Mouse (Mus musculus): Measurements from ENCODE around the gene Cops8.

Gene Cops8

GRCm38 (mm10) chr1:90602759-90603560, at the start of gene Cops8:
Cops8 (plus strand) TSS chr1:90602981.
- peak; percentile 99 for DNase-seq (ENCODE audit: low spot score in 2 of 2)

- no peak for DNase-seq (ENCODE audit: low spot score in 2 of 2)
These were observed 45.6 kb upstream of the Cops8 start for GRCm38 (mm10) chr1:90557140-90557539.

- DNase-seq (ENCODE audit: low spot score in 2 of 2) = no peak
These were observed 41.6 kb upstream of the Cops8 start for GRCm38 (mm10) chr1:90560942-90561726.

- DNase-seq (ENCODE audit: low spot score in 2 of 2) = no peak
These were observed 38.8 kb upstream of the Cops8 start for GRCm38 (mm10) chr1:90563945-90564344.

- no peak for DNase-seq (ENCODE audit: low spot score in 2 of 2)
These were observed 35.9 kb upstream of the Cops8 start for GRCm38 (mm10) chr1:90566664-90567440.

GRCm38 (mm10) chr1:90573831-90574230, 28.9 kb upstream of the Cops8 start:
- DNase-seq (ENCODE audit: low spot score in 2 of 2) = no peak

GRCm38 (mm10) chr1:90574845-90575244, 27.9 kb upstream of the Cops8 start:
- DNase-seq (ENCODE audit: low spot score in 2 of 2) = no peak

- DNase-seq (ENCODE audit: low spot score in 2 of 2) = no peak
These were observed 25.4 kb upstream of the Cops8 start for GRCm38 (mm10) chr1:90577417-90577816.

- DNase-seq (ENCODE audit: low spot score in 2 of 2) = no peak
These were observed 20.1 kb upstream of the Cops8 start for GRCm38 (mm10) chr1:90582635-90583034.

- DNase-seq (ENCODE audit: low spot score in 2 of 2) = peak; percentile 90 to 92
These were observed 14.6 kb upstream of the Cops8 start for GRCm38 (mm10) chr1:90588021-90588734.

- peak; percentile 56 to 63 for DNase-seq (ENCODE audit: low spot score in 2 of 2)
These were observed 12.0 kb upstream of the Cops8 start for GRCm38 (mm10) chr1:90590797-90591196.

GRCm38 (mm10) chr1:90592784-90593183, 10.0 kb upstream of the Cops8 start:
- DNase-seq (ENCODE audit: low spot score in 2 of 2) = peak; percentile 83 to 87

- no peak for DNase-seq (ENCODE audit: low spot score in 2 of 2)
These were observed 3.6 kb upstream of the Cops8 start for GRCm38 (mm10) chr1:90599226-90599625.

- no peak for DNase-seq (ENCODE audit: low spot score in 2 of 2)
These were observed 1.7 kb upstream of the Cops8 start for GRCm38 (mm10) chr1:90601096-90601495.

- DNase-seq (ENCODE audit: low spot score in 2 of 2) = no peak
These were observed 743 bp downstream of the Cops8 start for GRCm38 (mm10) chr1:90603561-90603887.

- no peak for DNase-seq (ENCODE audit: low spot score in 2 of 2)
These were observed 6.6 kb downstream of the Cops8 start for GRCm38 (mm10) chr1:90609363-90609762.

GRCm38 (mm10) chr1:90617258-90617657, 14.5 kb downstream of the Cops8 start:
- no peak for DNase-seq (ENCODE audit: low spot score in 2 of 2)

GRCm38 (mm10) chr1:90633415-90634030, 30.7 kb downstream of the Cops8 start:
- no peak for DNase-seq (ENCODE audit: low spot score in 2 of 2)

GRCm38 (mm10) chr1:90634205-90634745, 31.5 kb downstream of the Cops8 start:
- DNase-seq (ENCODE audit: low spot score in 2 of 2) = no peak

- no peak for DNase-seq (ENCODE audit: low spot score in 2 of 2)
These were observed 35.6 kb downstream of the Cops8 start for GRCm38 (mm10) chr1:90638335-90638734.
